ENCODE assay signal across 13 mouse cellular contexts in genomic region chr6:8648185-8648901, GRCm38 (mm10).
DNase-seq lines count a peak whose midpoint lies in the region; ATAC-seq and TF ChIP-seq lines count a peak whose summit lies in the region.
"Had no signal": no experiment of that assay in that cellular context is flagged by ENCODE, and none has a peak within 500 bp of the region (broad histone marks: within the 10 kb centered on the region; RNA-seq: fewer than 3 reads in every experiment).

No protein-coding gene starts in this region.

- no peak overlapping the region for H3K27ac ChIP-seq in layer of hippocampus, adult 2 months
- H3K27ac ChIP-seq: embryonic facial prominence, embryonic 12.5 days; heart, embryonic 13.5 days had no signal

- CTCF ChIA-PET in Patski (lab: Charles Lee) = no interaction called here

- TF ChIP-seq CTCF in Patski (IDR thresholded peaks at IDR 0.05) = no peak
- no peak for TF ChIP-seq CTCF in layer of hippocampus, adult 2 months (conservative IDR thresholded peaks at IDR 0.05)

- ATAC-seq in Patski = peak; percentile 74

- no peak overlapping the region for H3K4me3 ChIP-seq in layer of hippocampus, adult 2 months
- H3K4me3 ChIP-seq: embryonic facial prominence, embryonic 12.5 days; heart, embryonic 13.5 days had no signal

- POLR2A ChIA-PET in Patski (lab: Charles Lee) = no interaction called here

- peak; percentile 19 for DNase-seq in spleen, adult 12 weeks (ENCODE audit: low spot score)
- no peak for DNase-seq in spleen, postnatal 10 days (ENCODE audit: low spot score in 2 of 2)
- no peak for DNase-seq in Patski (ENCODE audit: low read depth, low spot score)
- DNase-seq in kidney, adult 9 months = peak; percentile 22
- peak; percentile 4 for DNase-seq in skeletal muscle tissue, adult 2 months (ENCODE audit: low read depth, low spot score)
- no peak for DNase-seq in layer of hippocampus, postnatal 36 days
- no peak for DNase-seq in right cerebral cortex, postnatal 36 days (ENCODE audit: low spot score in 2 of 2)
- DNase-seq in layer of hippocampus, adult 2 months (ENCODE audit: low spot score in 2 of 2) = no peak
- DNase-seq: adrenal gland, postnatal 10 days; cerebellum, adult 18-20 months; lung, embryonic 14.5 days had no signal

- in situ Hi-C loops in Patski (cut with MboI; ENCODE audit: low pct_unique_long_range_greater_than_20kb) = no loop called here

- H3K27me3 ChIP-seq in Patski = no peaks in the 10 kb centered on the region
- H3K27me3 ChIP-seq: embryonic facial prominence, embryonic 12.5 days; heart, embryonic 13.5 days had no signal

Comparison
In these comparisons a context has a peak if more than half of its experiments do, and no peak if none do; other contexts are left out.
1. DNase-seq: peak in spleen, adult 12 weeks (single experiment), kidney, adult 9 months (single experiment) and skeletal muscle tissue, adult 2 months (single experiment); none in spleen, postnatal 10 days (0 of 2), Patski (single experiment), layer of hippocampus, postnatal 36 days (0 of 2), right cerebral cortex, postnatal 36 days (0 of 2) and layer of hippocampus, adult 2 months (0 of 2).